Mouse (Mus musculus) forebrain, embryonic 11.5 days (tissue): ENCODE results near the gene Etv2. TPM values are rescaled to one million over a fixed set of nuclear protein-coding genes. Genes with fewer than 3 reads are reported as not detected.

Experiments
- ATAC-seq: fragments of 200-750 bp; cut with Nextera tagmentation; replicated peaks from 2 replicates; pipeline ENCODE4 v1.8.0; 2017; ENCODE audit warnings: moderate TSS enrichment; ENCODE audit not compliant: low FRiP score
- DNase-seq: peaks from one replicate; pipeline ENCODE4 v3.0.0-alpha.2; 2017; ENCODE audit warnings: low spot score
- H3K27ac ChIP-seq: fragments of 300-500 bp; sonication (generic); 2 replicates; pipeline ENCODE4 v1.5.1; 2014; ENCODE audit warnings: low read depth, low read length
- H3K27me3 ChIP-seq: fragments of 300-500 bp; sonication (generic); 2 replicates; pipeline ENCODE4 v1.6.1; 2014; ENCODE audit warnings: mild to moderate bottlenecking, low read length, mixed read lengths; ENCODE audit not compliant: control insufficient read depth, insufficient read depth
- H3K36me3 ChIP-seq: fragments of 300-500 bp; sonication (generic); 2 replicates; pipeline ENCODE4 v1.6.1; 2014; ENCODE audit warnings: mild to moderate bottlenecking, low read length, moderate library complexity, mixed read lengths; ENCODE audit not compliant: control insufficient read depth, insufficient read depth
- H3K4me1 ChIP-seq: fragments of 300-500 bp; sonication (generic); replicated peaks from 2 replicates; pipeline ENCODE4 v1.6.1; 2014; ENCODE audit warnings: low read length, mixed read lengths; ENCODE audit not compliant: control insufficient read depth, insufficient read depth
- H3K4me2 ChIP-seq: fragments of 300-500 bp; sonication (generic); 2 replicates; pipeline ENCODE4 v1.6.1; 2014; ENCODE audit warnings: low read depth, mild to moderate bottlenecking, low read length, moderate library complexity, mixed read lengths; ENCODE audit not compliant: severe bottlenecking
- H3K4me3 ChIP-seq: fragments of 300-500 bp; sonication (generic); 2 replicates; pipeline ENCODE4 v1.5.1; 2014; ENCODE audit warnings: low read depth, low read length
- H3K9ac ChIP-seq: fragments of 300-500 bp; sonication (generic); 2 replicates; pipeline ENCODE4 v1.6.1; 2014; ENCODE audit warnings: low read length
- H3K9me3 ChIP-seq: fragments of 300-500 bp; sonication (generic); 2 replicates; pipeline ENCODE4 v1.6.1; 2016; ENCODE audit warnings: low read length, mixed read lengths; ENCODE audit not compliant: control insufficient read depth
- whole genome bisulfite sequencing: fragments of 180-500 bp; shearing (Covaris S2); extraction: QIAGEN DNeasy Blood & Tissue Kit; methylation state at CpG from one replicate; pipeline ENCODE4 v1.1.7; 2014; 5-methylcytosine and 5-hydroxymethylcytosine counted together
- polyA plus RNA-seq: library from polyadenylated mRNA; unstranded; fragments of >200 nt; fragmentation: Nextera tagmentation; extraction: Ambion mirVana; gene quantifications from 2 replicates; pipeline ENCODE4 v1.2.1, GENCODE M21; 2014

Gene Etv2
- polyA plus RNA-seq, 1 experiment from 2014 or later: not detected

DNA sequence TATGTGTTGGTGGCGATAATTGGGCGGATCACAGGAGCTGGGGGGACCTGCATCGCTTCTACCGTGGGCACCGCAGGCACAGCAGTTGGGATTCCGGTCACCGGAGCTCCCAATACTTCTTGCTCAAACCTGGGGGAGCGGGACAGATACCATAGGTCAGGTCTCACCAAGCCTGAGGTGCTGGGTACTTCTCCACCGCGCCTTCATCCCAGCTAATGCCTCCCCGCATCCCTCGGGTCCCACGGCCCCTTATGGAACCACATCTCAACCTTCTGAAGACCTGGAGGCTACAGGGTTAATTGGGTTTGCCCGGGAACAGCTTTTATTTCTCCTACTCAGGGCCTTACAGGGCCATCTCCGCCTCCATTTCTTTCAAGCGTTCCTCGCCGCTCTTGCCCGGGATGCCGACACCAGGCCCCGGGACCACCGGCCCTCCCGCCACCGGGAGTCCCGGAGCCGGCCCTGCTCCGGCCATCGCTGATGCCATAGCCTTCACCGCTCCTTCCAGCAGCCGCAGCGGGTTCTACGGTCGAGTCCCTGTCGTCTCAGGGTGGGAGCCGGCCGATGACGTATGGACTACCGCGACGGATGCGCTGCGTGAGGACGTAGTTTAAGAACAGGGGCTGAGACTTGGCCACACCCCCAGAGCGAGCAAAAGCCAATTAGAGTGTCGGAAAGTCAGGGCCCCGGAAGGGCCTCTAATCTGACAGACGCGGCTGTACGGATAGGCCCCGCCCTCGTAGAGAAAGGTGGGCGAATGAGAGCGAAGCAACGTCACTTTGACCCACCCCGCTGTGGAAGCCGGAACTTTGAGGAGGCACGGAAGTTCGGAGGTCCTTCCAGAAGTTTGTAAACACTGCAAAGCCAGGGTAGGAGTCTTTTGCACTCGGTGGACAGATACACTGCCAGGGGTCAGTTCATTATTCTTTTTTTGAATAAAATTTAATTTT is 14.2 kb upstream of the Etv2 start, which contains the start of gene Rbm42:
Gene Rbm42 (minus strand): TSS at position 727 of the 950 bp plus-strand sequence.
- WGBS: 2% methylated on average over 59 of the region's 59 CpGs
- Histone ChIP-seq H3K36me3 (peaks cover 7% of the 10 kb centered on the region; the same call in 1 of the 2 replicates), H3K27ac (peak within 1 kb of the TSS; percentile 48; the same call in 1 of the 2 replicates), H3K4me1 (peaks cover 3% of the 10 kb centered on the region), H3K4me3 (peak within 1 kb of the TSS; percentile 94), H3K27me3 (no peaks in the 10 kb centered on the region), H3K4me2 (peak within 1 kb of the TSS; percentile 89), H3K9me3 (no peaks in the 10 kb centered on the region), H3K9ac (peak within 1 kb of the TSS; percentile 91)
- ATAC-seq (peak; percentile 99), DNase-seq (peak; percentile 97)

DNA sequence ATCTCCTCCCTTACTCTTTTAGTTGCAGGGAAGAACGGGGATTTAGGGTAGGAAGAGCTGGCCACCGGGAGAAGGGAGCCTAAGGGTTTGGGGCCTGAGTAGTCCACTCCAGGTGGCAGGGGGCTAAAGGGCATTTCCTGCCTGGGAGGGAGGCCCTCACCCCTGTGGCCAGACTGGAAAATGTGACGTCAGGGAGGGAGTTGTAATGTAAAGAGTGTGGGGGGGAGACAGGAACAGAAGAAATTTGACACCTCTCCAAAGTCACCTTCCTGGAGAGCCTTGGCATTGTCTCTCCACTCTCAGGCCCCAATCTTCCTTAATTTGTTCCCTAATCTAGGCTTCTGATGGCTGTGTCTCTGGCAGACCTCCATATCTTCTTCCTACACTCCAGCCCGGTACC is 3.4 kb upstream of the Etv2 start:
- Histone ChIP-seq H3K27me3 (peaks cover 24% of the 10 kb centered on the region), H3K4me2 (no peak overlapping the region), H3K4me3 (no peak overlapping the region), H3K36me3 (no peaks in the 10 kb centered on the region; the same call in 1 of the 2 replicates), H3K27ac (no peak overlapping the region), H3K4me1 (peaks cover 5% of the 10 kb centered on the region; the same call in 1 of the 2 replicates), H3K9ac (no peak overlapping the region), H3K9me3 (no peaks in the 10 kb centered on the region)
- no peak for DNase-seq
- no peak for ATAC-seq
- 29% methylated on average over 4 of the region's 4 CpGs for WGBS

DNA sequence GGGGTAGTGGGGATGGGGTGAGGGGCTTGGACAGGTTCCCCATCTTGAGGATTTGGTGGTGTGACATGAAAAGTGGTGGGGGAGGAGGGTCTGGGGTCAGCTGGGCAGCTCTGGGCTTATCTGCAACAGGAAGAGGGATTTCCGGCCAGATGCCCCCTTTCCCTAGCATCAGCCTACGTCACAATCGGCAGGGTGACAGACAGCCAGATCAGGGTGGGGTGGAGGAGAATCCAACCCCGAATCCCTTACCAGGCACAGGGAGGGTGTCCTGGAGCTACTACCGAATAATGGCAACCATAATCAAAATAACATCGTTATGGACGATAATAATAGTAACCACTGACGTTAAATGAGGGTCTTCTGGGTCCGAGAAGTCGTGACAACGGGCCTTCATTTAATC is 743 bp upstream of the Etv2 start:
- Histone ChIP-seq H3K27ac (no peak overlapping the region), H3K4me3 (no peak overlapping the region), H3K36me3 (no peaks in the 10 kb centered on the region), H3K9me3 (no peaks in the 10 kb centered on the region), H3K4me1 (peaks cover 7% of the 10 kb centered on the region; the same call in 1 of the 2 replicates), H3K27me3 (peaks cover 44% of the 10 kb centered on the region), H3K9ac (no peak overlapping the region), H3K4me2 (no peak overlapping the region)
- ATAC-seq (no peak), DNase-seq (no peak)
- 27% methylated on average over 11 of the region's 11 CpGs for WGBS

DNA sequence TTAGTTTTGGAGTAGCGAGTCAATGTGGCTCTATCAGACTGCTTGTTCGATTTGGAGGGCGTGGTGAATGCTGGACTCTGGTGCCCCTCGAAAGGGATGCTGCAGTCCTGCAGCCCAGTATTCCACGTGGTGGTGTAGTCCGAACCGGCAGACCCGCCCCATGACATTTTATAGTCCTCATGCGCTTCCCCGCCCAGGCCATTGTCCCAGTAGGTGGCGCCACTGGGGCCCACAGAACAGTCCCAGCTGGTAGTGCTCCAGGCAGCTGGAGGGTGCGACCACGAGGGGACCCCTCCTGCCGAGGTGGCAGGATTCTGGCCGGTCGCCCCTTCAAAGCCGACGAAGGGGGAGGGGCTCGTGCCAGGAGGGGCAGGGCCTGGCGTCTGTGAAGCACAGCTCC is 1.0 kb downstream of the Etv2 start:
- ATAC-seq (peak; percentile 64), DNase-seq (peak; percentile 86)
- Histone ChIP-seq H3K9ac (no peak overlapping the region; the same call in 1 of the 2 replicates), H3K9me3 (no peaks in the 10 kb centered on the region), H3K4me3 (peak overlapping the region; percentile 12; the same call in 1 of the 2 replicates), H3K27me3 (peaks cover 44% of the 10 kb centered on the region), H3K36me3 (no peaks in the 10 kb centered on the region), H3K4me2 (0 out of 2 replicates have a peak overlapping the region, but pooled peaks have one; percentile 24), H3K4me1 (peaks cover 7% of the 10 kb centered on the region; the same call in 1 of the 2 replicates), H3K27ac (no peak overlapping the region)
- under 1% methylated on average over 20 of the region's 20 CpGs for WGBS

DNA sequence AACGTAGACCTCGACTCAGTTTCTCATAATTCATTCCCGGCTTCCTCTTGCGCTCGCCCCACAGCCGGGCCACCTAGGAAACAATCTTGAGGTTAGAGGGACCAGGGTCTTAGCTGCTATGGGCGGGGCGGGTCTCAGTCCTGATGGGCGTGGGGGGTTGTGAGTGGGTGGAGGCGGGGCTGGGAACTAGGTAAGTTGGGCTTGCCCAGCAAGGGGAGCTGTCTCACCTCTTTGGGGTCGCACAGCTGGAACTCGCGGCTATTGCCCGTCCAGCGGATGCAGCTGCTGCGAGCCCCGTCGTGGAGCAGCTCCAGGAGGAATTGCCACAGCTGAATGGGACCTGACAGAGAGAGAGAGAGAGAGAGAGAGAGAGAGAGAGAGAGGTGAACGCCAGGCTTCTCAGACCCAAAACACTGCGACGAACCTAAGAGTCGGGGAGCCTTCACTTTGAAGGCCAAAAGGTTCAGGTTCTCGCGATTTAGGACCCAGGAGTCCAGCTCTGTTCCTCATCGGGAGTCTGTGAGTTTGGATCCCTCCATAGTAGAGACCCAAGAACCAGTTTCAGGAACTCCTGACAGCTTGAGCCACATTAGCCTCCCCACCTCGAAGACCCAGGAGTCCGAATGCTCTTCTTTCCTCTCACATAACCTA is 1.8 kb downstream of the Etv2 start:
- no peak overlapping the region for H3K4me3 ChIP-seq
- 3% methylated on average over 27 of the region's 27 CpGs for WGBS
- H3K9ac ChIP-seq: no peak overlapping the region
- peaks cover 7% of the 10 kb centered on the region; the same call in 1 of the 2 replicates for H3K4me1 ChIP-seq
- H3K9me3 ChIP-seq: no peaks in the 10 kb centered on the region
- peaks cover 44% of the 10 kb centered on the region for H3K27me3 ChIP-seq
- DNase-seq (no peak), ATAC-seq (no peak)
- H3K4me2 ChIP-seq: no peak overlapping the region
- H3K36me3 ChIP-seq: no peaks in the 10 kb centered on the region
- H3K27ac ChIP-seq: no peak overlapping the region

DNA sequence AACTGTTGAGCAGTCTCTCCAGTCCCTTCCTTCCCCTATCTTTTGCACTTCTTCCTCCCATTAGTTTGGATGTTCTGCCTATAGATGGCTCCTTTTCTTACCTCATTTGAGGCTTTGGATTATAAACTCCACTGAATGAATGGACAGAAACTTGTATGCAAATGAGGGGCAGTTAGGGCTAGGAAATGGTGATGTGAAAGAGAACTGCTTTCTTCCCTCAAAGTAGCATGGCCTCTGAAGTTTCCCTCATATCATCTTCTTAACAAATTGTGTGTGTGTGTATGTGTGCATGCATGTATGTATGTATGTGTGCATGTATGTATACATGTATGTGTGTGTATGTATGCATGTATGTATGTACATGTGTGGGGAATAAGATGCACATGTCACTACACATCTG is 6.6 kb downstream of the Etv2 start:
- no peaks in the 10 kb centered on the region for H3K9me3 ChIP-seq
- ATAC-seq (no peak), DNase-seq (no peak)
- no peak overlapping the region for H3K4me2 ChIP-seq
- H3K4me3 ChIP-seq: no peak overlapping the region
- peaks cover 20% of the 10 kb centered on the region for H3K27me3 ChIP-seq
- H3K36me3 ChIP-seq: no peaks in the 10 kb centered on the region
- H3K4me1 ChIP-seq: peaks cover 6% of the 10 kb centered on the region; the same call in 1 of the 2 replicates
- no peak overlapping the region for H3K27ac ChIP-seq
- H3K9ac ChIP-seq: no peak overlapping the region

DNA sequence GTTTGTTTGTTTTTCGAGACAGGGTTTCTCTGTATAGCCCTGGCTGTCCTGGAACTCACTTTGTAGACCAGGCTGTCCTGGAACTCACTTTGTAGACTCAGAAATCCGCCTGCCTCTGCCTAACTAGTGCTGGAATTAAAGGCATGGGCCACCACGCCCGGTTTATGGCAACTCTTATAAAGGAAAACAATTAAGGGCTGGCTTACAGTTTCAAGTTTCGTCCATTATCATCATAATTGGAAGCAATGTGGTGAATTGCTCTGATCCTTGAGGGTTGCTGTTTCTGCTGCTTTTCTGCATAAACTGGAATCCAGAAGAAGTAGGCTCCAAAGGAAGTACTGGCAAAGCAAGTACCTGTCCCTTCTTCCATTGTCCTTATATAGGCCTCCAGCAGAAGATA is 9.0 kb downstream of the Etv2 start:
- peaks cover 3% of the 10 kb centered on the region; the same call in 1 of the 2 replicates for H3K4me1 ChIP-seq
- ATAC-seq (no peak), DNase-seq (no peak)
- WGBS: 89% methylated on average over 5 of the region's 5 CpGs
- H3K4me3 ChIP-seq: no peak overlapping the region
- H3K9ac ChIP-seq: no peak overlapping the region
- H3K4me2 ChIP-seq: no peak overlapping the region
- no peak overlapping the region for H3K27ac ChIP-seq
- no peaks in the 10 kb centered on the region for H3K9me3 ChIP-seq
- H3K36me3 ChIP-seq: no peaks in the 10 kb centered on the region
- peaks cover 2% of the 10 kb centered on the region; the same call in 1 of the 2 replicates for H3K27me3 ChIP-seq

DNA sequence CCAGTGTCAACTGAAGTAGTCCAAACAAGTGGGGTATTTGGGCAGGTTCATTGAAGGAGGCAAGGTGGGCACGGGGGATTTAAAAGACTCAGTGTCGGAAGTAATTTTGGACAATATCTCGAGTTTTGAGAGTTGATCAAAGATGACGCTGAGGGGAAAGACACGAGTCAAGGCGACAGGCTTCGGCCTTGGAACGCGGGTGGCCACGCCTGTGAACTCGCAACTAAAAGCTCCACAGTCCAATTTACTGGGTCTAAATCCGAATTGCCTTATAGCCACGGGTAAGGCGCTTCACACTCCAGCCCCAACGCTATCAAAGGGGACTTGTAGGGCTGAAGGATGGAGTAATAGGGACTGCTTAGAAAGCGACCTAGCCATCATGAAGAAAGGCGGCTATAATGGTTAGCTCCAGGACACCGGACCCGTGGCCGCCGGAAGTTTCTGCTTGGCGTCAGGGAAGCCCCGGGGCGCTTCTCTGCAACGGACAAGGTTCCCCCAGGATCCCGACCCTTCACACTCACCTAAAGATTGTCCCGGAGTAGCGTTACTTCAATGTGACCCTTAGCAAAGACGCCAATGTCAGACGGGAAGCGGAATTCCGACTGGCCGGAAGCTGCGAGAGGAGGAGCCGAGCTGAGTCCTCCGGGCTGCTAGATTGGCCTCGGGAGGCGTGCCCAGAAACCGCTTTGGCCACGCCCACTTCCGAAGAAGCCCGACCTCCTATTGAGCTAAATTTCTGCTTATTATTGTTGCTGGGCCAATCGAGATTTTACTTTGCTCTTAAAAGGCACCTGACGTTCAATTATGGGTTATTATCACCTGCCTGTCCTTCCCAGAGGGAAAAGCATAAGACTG is 9.9 kb downstream of the Etv2 start, which contains the start of gene Cox6b1:
Gene Cox6b1 (minus strand): TSS at position 622 of the 855 bp plus-strand sequence.
- Histone ChIP-seq H3K9ac (peak within 1 kb of the TSS; percentile 73), H3K4me1 (peaks cover 3% of the 10 kb centered on the region; the same call in 1 of the 2 replicates), H3K4me3 (peak within 1 kb of the TSS; percentile 80), H3K36me3 (no peaks in the 10 kb centered on the region), H3K4me2 (peak within 1 kb of the TSS; percentile 88), H3K9me3 (no peaks in the 10 kb centered on the region), H3K27ac (no peak within 1 kb of the TSS), H3K27me3 (no peaks in the 10 kb centered on the region)
- ATAC-seq: peak; percentile 91
- DNase-seq: peak; percentile 94
- WGBS: 2% methylated on average over 44 of the region's 44 CpGs
